Mouse (Mus musculus) ZHBTc4 (cell line): ENCODE results near the gene Ttc12.

ENCODE experiments used
- DNase-seq: peaks from one replicate; pipeline ENCODE4 v3.0.0-alpha.2; 2011; ENCODE audit warnings: low read depth, low spot score

Gene Ttc12

GRCm38 (mm10) chr9:49488912-49489895, 3.2 kb upstream of the Ttc12 start:
- peak; percentile 88 for DNase-seq

GRCm38 (mm10) chr9:49488258-49488657, 2.2 kb upstream of the Ttc12 start:
- DNase-seq = no peak

DNA sequence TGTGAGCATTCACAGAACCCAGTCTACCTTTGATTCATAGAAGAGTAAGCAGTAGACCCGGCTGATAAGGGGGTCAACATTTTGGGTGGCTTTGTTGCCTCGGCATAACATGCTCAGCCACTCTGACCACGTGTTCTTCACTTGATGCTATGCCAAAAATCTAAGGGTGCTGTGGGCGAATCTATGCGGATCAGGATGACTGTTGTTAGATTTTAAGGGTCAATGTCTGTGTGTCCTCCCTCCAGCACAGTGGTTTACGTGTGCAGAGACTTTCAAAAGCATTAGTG, 1.6 kb upstream of the Ttc12 start:
- DNase-seq = no peak

DNA sequence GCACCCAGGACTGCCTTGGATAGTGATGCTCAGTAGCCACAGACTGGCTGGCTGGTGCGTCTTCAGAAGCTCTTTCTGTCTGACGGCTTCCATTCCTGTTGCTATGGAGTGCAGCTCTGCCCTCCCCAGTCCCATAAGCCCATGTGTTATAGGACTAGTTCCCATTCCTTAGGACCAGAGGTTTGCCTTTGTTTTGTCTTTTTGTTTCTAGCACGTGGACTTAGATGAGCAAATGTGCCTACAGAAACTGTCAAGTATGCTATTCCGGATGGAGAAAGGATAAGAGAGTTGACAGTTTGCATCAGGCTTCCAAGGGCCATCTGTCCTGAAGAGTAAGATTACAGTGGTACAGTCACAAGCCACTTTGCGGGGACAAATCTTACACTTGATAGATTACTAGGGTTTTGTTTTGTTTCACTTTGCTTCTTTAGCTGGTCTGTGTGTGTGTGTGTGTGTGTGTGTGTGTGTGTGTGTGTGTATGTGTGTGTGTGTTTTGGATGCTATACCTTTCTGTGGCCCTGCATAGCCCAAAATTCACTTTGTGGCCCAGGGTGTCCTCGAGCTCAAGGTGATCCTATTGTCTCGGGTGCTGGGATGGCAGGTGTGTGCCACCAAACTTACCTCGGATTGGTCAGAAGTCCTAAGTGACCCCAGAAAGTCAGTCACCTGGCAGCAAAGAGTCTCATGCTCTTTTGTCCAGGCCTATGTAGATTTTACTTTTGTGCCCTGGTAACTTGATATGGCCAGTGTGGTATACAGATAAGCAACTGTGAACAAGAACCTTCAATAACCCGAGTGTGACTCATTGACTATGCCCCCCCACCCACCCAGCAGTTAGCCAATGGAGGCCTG, 1.0 kb upstream of the Ttc12 start:
- DNase-seq = no peak

DNA sequence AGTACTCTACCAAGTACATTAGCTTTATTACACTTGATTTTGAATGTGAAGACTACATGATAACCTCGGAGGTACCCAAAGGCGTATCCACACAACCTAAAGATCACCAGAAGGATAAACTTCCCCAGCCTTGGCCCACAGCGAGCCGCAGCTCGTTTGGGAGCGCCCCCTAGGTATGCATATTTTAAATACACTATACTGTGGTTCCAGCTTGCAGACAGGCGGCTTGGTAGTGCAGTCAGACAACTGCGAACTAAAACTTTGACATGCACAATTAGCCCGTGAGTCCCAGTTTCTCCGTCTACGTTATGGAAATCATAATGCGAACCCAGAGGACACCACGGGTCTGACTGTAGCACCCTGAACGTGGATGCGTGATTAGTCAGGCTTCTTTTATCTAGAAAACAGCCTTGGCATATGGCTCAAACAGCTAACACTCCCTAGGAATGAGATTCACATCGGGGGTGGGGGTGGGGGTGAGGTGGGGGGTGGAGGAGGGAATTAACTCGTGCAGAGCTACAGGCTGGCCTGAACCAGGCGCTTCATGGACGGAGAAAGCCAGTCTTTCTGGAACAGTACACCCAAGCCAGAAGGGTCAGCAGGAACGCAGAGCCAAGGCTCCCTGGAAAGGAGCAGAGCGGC, 654 bp downstream of the Ttc12 start:
- DNase-seq = peak; percentile 85

- DNase-seq = peak; percentile 80
Measured at GRCm38 (mm10) chr9:49483316-49483715, 2.7 kb downstream of the Ttc12 start.

DNA sequence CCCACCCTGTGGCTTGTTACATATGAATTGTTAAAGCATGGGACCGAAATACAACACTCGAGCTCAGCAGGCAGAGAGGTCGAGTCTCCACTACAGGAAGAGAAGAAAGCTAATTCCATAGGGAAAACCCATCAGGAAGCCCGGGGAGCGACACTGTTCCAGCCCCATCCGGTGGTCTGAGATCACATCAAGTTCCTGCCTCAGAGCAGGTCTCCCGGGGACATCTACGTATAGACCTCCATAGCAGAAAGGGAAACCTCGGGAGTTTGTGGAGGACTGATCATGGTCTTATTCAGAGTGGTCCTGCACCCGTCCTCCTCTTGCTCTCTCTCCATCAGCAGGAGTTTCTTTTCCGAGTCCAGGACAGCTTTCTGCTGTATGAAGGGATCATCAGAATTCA, 13.9 kb downstream of the Ttc12 start:
- no peak for DNase-seq

- no peak for DNase-seq
Measured at GRCm38 (mm10) chr9:49470946-49471345, 15.1 kb downstream of the Ttc12 start.

- DNase-seq = no peak
Measured at GRCm38 (mm10) chr9:49470006-49470405, 16.0 kb downstream of the Ttc12 start.

- DNase-seq = no peak
Measured at GRCm38 (mm10) chr9:49456136-49456535, 29.9 kb downstream of the Ttc12 start.

DNA sequence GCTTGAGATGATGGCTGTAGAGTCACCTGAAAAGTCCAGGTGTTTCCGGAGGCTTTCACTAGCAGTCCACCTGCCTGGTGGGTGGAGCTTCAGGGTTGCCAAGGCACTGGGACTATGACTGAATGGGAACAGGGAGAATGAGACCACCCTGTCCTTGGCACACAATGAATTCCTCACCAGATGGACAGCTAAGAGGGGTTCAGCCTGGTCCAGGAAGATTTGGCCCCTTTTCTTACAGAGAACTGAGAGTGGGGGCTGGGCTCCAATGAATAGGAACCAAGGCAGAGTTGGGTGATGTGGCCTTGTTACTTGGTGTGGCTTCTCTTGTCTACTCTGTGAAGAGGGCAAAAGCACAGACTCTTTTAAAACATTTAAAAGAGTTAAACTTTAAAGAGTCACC, 33.6 kb downstream of the Ttc12 start:
- DNase-seq = no peak

DNA sequence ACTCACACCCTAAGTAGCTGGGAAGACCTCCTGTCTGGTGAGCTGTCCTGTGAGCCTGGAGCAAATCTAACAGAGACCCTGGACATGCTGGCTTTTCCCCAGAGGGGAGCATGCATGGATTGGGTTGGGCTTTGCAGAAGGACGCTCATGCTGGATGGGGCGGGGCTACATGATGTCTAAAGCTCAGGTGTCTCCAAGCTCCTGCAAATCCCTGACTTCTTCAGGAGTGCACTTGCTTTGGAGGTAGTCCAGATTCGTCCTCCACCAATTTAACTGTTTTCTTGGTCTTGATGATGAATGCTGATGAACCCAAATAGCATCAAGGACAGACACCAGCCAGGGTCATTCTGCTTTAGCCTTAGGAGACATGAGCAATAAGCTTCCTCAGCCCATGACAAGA, 35.5 kb downstream of the Ttc12 start:
- DNase-seq = no peak

DNA sequence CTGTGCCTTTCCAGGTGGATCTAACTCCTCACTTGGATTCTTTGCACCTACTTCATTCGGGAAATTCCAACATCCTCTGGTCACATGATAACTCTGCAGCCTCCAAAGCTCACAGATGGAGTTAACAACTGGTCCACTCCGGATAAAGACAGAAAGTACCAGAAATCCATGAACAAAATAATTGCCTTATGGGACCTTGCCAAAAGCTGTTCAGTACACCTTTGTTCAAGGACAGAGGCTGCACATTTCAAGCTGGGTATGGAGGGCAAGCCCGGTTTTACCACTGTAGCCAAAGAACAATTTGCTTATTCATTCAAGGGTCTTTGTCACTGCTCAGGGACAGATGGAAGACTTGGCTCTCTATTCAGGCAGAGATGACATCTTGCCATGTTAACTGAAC, 43.4 kb downstream of the Ttc12 start:
- DNase-seq = no peak

DNA sequence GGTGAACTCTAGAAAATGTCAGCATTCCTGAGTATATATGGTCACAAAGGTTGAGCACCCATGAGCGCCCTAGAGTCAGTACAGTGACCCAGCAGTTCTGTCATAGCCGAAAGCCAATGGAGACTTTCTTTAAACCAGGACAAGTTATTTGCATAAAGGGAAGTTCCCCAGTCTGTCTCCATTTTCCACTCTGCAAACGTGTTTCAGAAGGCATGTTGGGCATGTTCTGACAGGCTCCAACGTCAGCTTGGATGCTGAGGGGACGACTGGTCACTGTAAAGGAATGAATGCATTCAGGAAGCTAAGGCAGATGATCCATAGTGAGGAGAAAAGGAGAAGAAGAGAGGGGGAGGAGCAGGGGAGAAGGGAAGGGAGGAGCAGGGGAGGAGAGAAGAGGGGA, 58.5 kb downstream of the Ttc12 start:
- no peak for DNase-seq

GRCm38 (mm10) chr9:49426921-49427320, 59.1 kb downstream of the Ttc12 start, which contains the start of gene Ankk1:
Gene Ankk1 (minus strand): TSS chr9:49427021.
- DNase-seq = no peak

DNA sequence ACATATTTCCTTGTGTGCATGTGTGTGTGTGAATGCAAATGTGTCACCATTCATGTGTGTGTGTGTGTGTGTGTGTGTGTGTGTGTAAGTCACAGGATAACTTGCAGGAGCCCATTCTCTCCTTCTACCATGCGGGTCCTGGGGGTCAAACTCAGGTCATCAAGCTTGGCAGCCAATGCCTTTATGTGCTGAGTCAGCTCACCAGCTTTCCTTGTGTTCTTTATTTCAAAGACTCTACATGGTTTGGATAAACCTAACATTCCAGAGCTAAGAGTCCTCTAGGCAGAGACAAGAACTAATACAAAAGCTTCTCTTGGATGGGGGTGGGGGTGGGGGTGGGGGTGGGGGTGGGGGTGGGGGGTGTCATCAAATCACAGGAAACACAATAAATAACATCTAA, 60.4 kb downstream of the Ttc12 start:
- DNase-seq = no peak

DNA sequence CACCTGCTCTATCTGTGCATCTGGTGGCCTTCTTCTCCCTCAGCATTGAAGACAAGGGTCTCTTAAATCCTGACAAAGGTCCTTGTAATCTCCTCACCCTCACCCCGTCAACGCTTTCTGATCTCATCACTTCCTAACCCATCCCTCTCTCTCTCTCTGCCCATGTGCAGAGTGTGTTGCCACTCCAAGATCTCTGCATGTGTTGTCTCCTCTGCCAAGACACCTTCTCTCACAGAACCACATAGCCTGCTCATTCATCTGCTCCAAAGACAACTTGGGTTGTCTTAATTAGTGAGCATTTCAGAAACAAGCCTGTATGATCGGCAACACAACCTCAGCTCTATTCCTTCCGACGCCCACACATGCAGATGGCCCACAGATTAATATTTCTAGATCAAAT, 62.2 kb downstream of the Ttc12 start:
- no peak for DNase-seq

GRCm38 (mm10) chr9:49410621-49411020, 75.4 kb downstream of the Ttc12 start:
- DNase-seq = no peak

DNA sequence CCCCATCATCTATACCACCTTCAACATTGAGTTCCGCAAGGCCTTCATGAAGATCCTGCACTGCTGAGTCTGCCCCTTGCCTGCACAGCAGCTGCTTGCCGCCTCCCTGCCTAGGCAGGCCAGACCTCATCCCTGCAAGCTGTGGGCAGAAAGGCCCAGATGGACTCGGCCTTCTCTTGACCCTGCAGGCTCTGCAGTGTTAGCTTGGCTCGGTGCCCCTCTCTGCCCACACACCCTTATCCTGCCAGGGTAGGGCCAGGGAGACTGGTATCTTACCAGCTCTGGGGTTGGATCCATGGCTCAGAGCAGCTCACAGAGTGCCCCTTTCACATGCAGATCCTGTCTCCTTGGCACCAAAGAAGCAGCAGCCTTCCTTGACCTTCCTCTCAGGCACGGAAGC, 79.0 kb downstream of the Ttc12 start:
- no peak for DNase-seq

DNA sequence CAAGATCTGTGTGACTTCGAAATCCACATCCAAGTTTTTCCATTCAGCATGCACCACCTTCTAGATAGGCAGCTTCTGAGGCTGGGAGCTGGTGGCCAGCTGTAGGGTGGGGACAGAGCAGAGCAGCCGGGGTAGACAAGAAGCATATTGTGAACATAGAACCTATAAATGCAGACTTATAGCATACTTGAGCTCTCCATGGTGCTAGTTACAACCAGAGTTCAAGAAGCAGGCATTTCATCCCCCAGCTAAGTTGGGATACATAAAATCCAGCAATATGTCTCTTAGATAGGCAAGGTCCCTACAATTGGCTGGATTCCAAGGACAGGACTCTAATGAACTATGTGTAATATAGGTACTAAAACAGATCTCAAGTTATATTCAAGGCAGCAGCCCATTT, 82.3 kb downstream of the Ttc12 start:
- DNase-seq = no peak

DNA sequence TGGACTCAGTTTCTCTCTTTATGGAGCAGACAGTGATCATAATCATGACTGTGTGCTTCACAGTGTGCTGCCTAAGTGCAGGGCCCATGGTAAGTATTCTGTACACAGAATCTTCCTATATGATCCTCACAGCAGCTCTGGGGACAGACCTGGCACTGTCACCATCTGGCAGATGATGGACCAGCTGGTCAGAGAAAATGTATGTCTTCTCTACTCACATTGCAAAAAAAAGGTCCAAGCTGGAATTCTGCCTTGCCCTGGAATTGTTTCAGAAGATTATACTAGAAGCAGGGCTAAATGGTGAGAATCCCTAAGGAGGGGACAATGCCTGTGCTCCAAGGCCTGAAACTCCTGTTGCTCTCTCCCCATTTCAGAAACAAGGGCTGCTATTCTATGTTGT, 90.0 kb downstream of the Ttc12 start:
- DNase-seq = no peak

DNA sequence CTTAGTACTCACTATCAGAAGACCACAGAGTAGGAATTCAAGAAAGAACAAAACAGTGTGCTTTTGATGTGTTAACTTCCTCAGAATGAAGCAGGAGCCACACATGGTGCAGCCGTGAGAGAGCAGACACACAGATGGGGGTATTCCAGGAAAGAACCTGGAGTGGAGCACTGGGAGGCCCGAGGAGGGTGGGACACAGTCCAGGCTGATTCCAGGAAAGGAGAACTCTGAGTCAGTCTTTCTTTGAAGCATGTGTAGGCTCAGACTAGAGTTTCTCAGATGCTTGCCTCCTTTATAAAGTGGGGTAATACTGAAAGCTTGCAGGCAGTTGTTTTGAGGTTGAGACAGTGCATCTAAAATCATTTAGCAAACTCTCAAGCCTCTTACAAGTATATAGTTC, 93.8 kb downstream of the Ttc12 start:
- DNase-seq = no peak
